Comparison of ENCODE assay signal across 17 mouse cellular contexts in the genomic region with DNA sequence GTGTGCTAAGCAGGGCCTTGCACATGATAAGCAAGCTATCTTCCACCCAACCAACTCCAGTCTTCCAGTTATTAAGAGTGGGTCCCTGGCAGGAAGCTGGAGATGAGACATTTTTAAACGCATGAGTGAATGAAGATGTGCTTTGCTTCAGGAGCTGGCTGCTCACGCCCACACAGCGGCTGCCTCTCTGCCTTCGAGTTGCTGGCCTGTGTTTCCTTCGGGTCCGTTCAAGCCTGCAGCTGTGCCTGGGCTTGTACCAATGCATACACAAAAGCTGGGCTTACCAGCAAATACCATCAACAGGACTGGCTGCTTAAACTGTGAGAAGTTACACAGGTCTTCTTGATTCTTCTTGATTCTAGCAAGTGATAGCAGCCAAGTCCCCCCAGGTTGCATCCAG.
DNase-seq lines count a peak whose midpoint lies in the region; ATAC-seq lines count a peak whose summit lies in the region.
"Had no signal": no experiment of that assay in that cellular context is flagged by ENCODE, and none has a peak within 500 bp of the region (broad histone marks: within the 10 kb centered on the region; RNA-seq: fewer than 3 reads in every experiment).

No protein-coding gene starts in this region.

- no peak overlapping the region for H3K9ac ChIP-seq in kidney, embryonic 14.5 days (ENCODE audit: low read depth, low read length)
- no peak overlapping the region for H3K9ac ChIP-seq in forebrain, embryonic 16.5 days (replicated peaks; ENCODE audit: low read depth, low read length)
- H3K9ac ChIP-seq: hindbrain, embryonic 12.5 days; intestine, embryonic 15.5 days; liver, embryonic 13.5 days had no signal

- H3K9me3 ChIP-seq in kidney, embryonic 14.5 days (ENCODE audit: control insufficient read depth, low read length) = no peaks in the 10 kb centered on the region
- H3K9me3 ChIP-seq in forebrain, embryonic 16.5 days (ENCODE audit: control insufficient read depth, low read length) = no peaks in the 10 kb centered on the region
- H3K9me3 ChIP-seq in hindbrain, embryonic 10.5 days = no peaks in the 10 kb centered on the region
- H3K9me3 ChIP-seq: hindbrain, embryonic 12.5 days; intestine, embryonic 15.5 days; limb, embryonic 10.5 days; liver, embryonic 13.5 days had no signal

- no peak overlapping the region for H3K27ac ChIP-seq in kidney, embryonic 14.5 days (ENCODE audit: low read depth, low read length)
- H3K27ac ChIP-seq in forebrain, embryonic 16.5 days (ENCODE audit: low read length) = no peak overlapping the region
- no peak overlapping the region for H3K27ac ChIP-seq in hindbrain, embryonic 10.5 days
- H3K27ac ChIP-seq: hindbrain, embryonic 12.5 days; intestine, embryonic 15.5 days; limb, embryonic 10.5 days; liver, embryonic 13.5 days had no signal

- H3K36me3 ChIP-seq in kidney, embryonic 14.5 days (ENCODE audit: control insufficient read depth, insufficient read depth, low read length) = no peaks in the 10 kb centered on the region
- no peaks in the 10 kb centered on the region for H3K36me3 ChIP-seq in forebrain, embryonic 16.5 days (ENCODE audit: control insufficient read depth, insufficient read depth)
- no peaks in the 10 kb centered on the region for H3K36me3 ChIP-seq in hindbrain, embryonic 10.5 days
- H3K36me3 ChIP-seq: hindbrain, embryonic 12.5 days; intestine, embryonic 15.5 days; limb, embryonic 10.5 days; liver, embryonic 13.5 days had no signal

- no peaks in the 10 kb centered on the region for H3K27me3 ChIP-seq in kidney, embryonic 14.5 days (ENCODE audit: control insufficient read depth, insufficient read depth, low read length)
- no peaks in the 10 kb centered on the region for H3K27me3 ChIP-seq in forebrain, embryonic 16.5 days (replicated peaks; ENCODE audit: control insufficient read depth, insufficient read depth, low read length)
- H3K27me3 ChIP-seq in hindbrain, embryonic 10.5 days (ENCODE audit: insufficient read depth, poor library complexity, severe bottlenecking) = no peaks in the 10 kb centered on the region
- H3K27me3 ChIP-seq: hindbrain, embryonic 12.5 days; intestine, embryonic 15.5 days; liver, embryonic 13.5 days; megakaryocyte, embryonic 14.5 days had no signal

- peaks cover 10% of the 10 kb centered on the region; the same call in 1 of the 2 replicates for H3K4me1 ChIP-seq in kidney, embryonic 14.5 days (ENCODE audit: control insufficient read depth, insufficient read depth, low read length)
- no peaks in the 10 kb centered on the region for H3K4me1 ChIP-seq in forebrain, embryonic 16.5 days (replicated peaks; ENCODE audit: control insufficient read depth, insufficient read depth, low read length)
- peaks cover 16% of the 10 kb centered on the region; the same call in 1 of the 2 replicates for H3K4me1 ChIP-seq in hindbrain, embryonic 10.5 days (replicated peaks)
- H3K4me1 ChIP-seq: intestine, embryonic 15.5 days; limb, embryonic 10.5 days; liver, embryonic 13.5 days; megakaryocyte, embryonic 14.5 days had no signal

- WGBS in kidney, embryonic 14.5 days = 47% methylated on average over 6 of the region's 6 CpGs
- WGBS in forebrain, embryonic 16.5 days = 81% methylated on average over 6 of the region's 6 CpGs
- WGBS in hindbrain, embryonic 10.5 days = 73% methylated on average over 6 of the region's 6 CpGs

- peak; percentile 33 to 52 for DNase-seq in kidney, postnatal 4 days
- DNase-seq in brain, adult 2 months (ENCODE audit: low read depth, low spot score) = peak; percentile 77
- peak; percentile 62 to 67 for DNase-seq in frontal cortex, postnatal 36 days (ENCODE audit: low spot score in 2 of 2)
- peak; percentile 60 to 74 for DNase-seq in right cerebral cortex, adult 2 months (ENCODE audit: low spot score in 2 of 2)
- no peak for DNase-seq in hindbrain, embryonic 10.5 days (ENCODE audit: low spot score)
- DNase-seq: B cell, adult 2 months; cerebellum, adult 2 months; liver, embryonic 13.5 days; lung, postnatal 10 days; thymus, postnatal 4 days had no signal

- H3K4me2 ChIP-seq in kidney, embryonic 14.5 days (replicated peaks; ENCODE audit: low read depth, low read length) = no peak overlapping the region
- no peak overlapping the region for H3K4me2 ChIP-seq in forebrain, embryonic 16.5 days (ENCODE audit: low read length)
- H3K4me2 ChIP-seq: hindbrain, embryonic 12.5 days; intestine, embryonic 15.5 days; liver, embryonic 13.5 days had no signal

- ATAC-seq in kidney, embryonic 14.5 days (ENCODE audit: low FRiP score, low TSS enrichment) = no peak
- ATAC-seq in granulocyte monocyte progenitor cell, adult 5-6 weeks (replicated peaks; ENCODE audit: poor library complexity, severe bottlenecking) = no peak
- ATAC-seq in forebrain, embryonic 16.5 days = no peak

- H3K4me3 ChIP-seq in kidney, embryonic 14.5 days (ENCODE audit: low read length) = no peak overlapping the region
- no peak overlapping the region for H3K4me3 ChIP-seq in forebrain, embryonic 16.5 days (replicated peaks; ENCODE audit: low read length)
- no peak overlapping the region for H3K4me3 ChIP-seq in hindbrain, embryonic 10.5 days
- H3K4me3 ChIP-seq: hindbrain, embryonic 12.5 days; intestine, embryonic 15.5 days; limb, embryonic 10.5 days; liver, embryonic 13.5 days; megakaryocyte, embryonic 14.5 days had no signal
